Mouse (Mus musculus) adrenal gland, adult 10 weeks (tissue): ENCODE results near the gene Nmrk1. TPM values are rescaled to one million over a fixed set of nuclear protein-coding genes. Genes with fewer than 3 reads are reported as not detected.

Source experiments
- polyA plus RNA-seq: library from polyadenylated mRNA; stranded (reverse); fragments of 350-450 nt; fragmentation: Illumina TruSeq; extraction: RNeasy Lipid Tissue Mini Kit (QIAGEN cat#74804); gene quantifications from one replicate; pipeline ENCODE4 v1.2.3, GENCODE M21; 2014; ENCODE audit warnings: low read depth, low replicate concordance

Gene Nmrk1
- polyA plus RNA-seq, result 12.9 TPM

DNA sequence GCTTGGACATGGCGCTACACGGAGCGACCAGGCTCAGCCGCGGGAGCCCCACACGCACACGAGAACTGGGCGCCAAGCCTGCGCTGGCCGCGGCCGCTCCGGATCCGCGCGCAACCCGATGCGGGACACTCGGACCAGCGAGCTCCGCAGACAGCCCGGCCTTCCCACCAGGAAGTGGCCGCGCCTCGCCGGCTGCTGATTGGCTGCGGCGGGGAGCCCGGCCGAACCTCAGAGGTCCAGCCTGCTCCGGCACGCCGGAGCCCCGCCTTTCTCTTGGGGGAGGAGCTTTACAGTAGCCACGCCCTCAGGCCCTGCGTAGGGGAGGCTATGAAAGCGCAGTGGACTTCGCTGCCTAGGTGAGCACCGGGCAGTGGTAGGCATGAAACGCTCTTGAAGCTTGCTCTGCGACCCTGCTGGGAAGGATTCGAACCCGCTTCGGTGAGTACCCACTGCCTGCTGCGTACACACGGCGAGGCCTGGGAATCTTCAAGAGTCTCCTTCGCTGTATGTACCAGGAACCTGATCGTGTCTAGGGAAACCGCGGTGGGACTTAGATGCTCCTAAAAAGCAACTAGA is at the start of gene Nmrk1, which contains the start of gene Ostf1:
Gene Nmrk1, plus strand, starts transcription at position 307 of the 576 bp plus-strand sequence.
Gene Ostf1, minus strand, starts transcription at position 180 of the 576 bp plus-strand sequence.

DNA sequence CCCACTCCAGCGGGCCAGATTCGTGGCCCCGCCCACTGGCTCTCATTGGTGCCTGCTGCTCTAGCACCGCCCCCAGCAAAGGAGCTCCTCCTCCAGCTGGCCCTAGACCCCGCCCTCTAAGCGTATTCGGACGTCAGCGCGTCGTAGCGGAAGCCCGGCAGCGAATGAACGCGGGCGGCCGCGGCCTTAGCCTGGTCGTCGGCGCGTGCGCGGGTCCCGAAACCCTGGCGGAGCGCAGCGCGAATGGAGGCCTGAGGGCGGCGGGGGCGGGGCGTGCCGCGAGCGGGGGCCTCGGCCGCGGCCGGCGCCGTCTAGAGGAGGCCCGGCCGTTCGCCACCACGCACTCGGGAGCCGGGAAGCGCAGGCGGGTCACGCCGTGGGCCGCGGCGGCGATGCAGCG is 38.9 kb downstream of the Nmrk1 start, which contains the start of gene Carnmt1:
Gene Carnmt1, plus strand, starts transcription at position 157 of the 400 bp plus-strand sequence.

Other genes starting within 250 kb of the Nmrk1 start
- gene Ostf1, start 127 bp upstream of the Nmrk1 start, polyA plus RNA-seq, result 59.7 TPM
- gene Carnmt1, start 38.8 kb downstream of the Nmrk1 start, polyA plus RNA-seq, result 142 TPM
- gene D030056L22Rik, start 81.2 kb downstream of the Nmrk1 start, polyA plus RNA-seq, result 55.6 TPM
- not detected for gene Trpm6, start 118.0 kb downstream of the Nmrk1 start, polyA plus RNA-seq